Mouse (Mus musculus) lung, embryonic 14.5 days (tissue): Measurements from ENCODE around the gene Mrc1. TPM values are rescaled to one million over a fixed set of nuclear protein-coding genes. Genes with fewer than 3 reads are reported as not detected.
"Not testable (repeated sequence)": the region's sequence is repeated elsewhere in the genome, so short reads cannot be mapped to it uniquely, and the experiment has no call there.

ENCODE experiments used
- ATAC-seq: fragments of 200-750 bp; cut with Nextera tagmentation; 2 replicates; pipeline ENCODE4 v1.8.0; 2017; ENCODE audit warnings: mild to moderate bottlenecking, moderate TSS enrichment, moderate library complexity; ENCODE audit not compliant: insufficient read depth
- DNase-seq: peaks from one replicate; pipeline ENCODE4 v3.0.0-alpha.2; 2015
- H3K27ac ChIP-seq: fragments of 300-500 bp; sonication (generic); 2 replicates; pipeline ENCODE4 v1.5.1; 2014; ENCODE audit warnings: low read depth, mild to moderate bottlenecking, moderate library complexity
- H3K27me3 ChIP-seq: fragments of 300-500 bp; sonication (generic); 2 replicates; pipeline ENCODE4 v1.6.1; 2014; ENCODE audit warnings: low read length, control low read depth; ENCODE audit not compliant: insufficient read depth
- H3K36me3 ChIP-seq: fragments of 300-500 bp; sonication (generic); 2 replicates; pipeline ENCODE4 v1.6.1; 2014; ENCODE audit warnings: control low read depth; ENCODE audit not compliant: insufficient read depth
- H3K4me1 ChIP-seq: fragments of 300-500 bp; sonication (generic); 2 replicates; pipeline ENCODE4 v1.6.1; 2014; ENCODE audit warnings: antibody characterized with exemption, control low read depth; ENCODE audit not compliant: insufficient read depth
- H3K4me2 ChIP-seq: fragments of 300-500 bp; sonication (generic); 2 replicates; pipeline ENCODE4 v1.6.1; 2014; ENCODE audit warnings: mild to moderate bottlenecking
- H3K4me3 ChIP-seq: fragments of 300-500 bp; sonication (generic); 2 replicates; pipeline ENCODE4 v1.5.1; 2014; ENCODE audit warnings: low read depth, low read length
- H3K9ac ChIP-seq: fragments of 300-500 bp; sonication (generic); 2 replicates; pipeline ENCODE4 v1.6.1; 2014
- H3K9me3 ChIP-seq: fragments of 300-500 bp; sonication (generic); 2 replicates; pipeline ENCODE4 v1.6.1; 2016; ENCODE audit warnings: low read depth, low read length, control low read depth
- CTCF ChIP-seq: IDR thresholded peaks from 2 replicates; pipeline ENCODE4 v1.5.1; 2016; ENCODE audit warnings: antibody characterized with exemption, low read depth
- WGBS: fragments of 180-500 bp; shearing (Covaris S2); extraction: QIAGEN DNeasy Blood & Tissue Kit; methylation state at CpG from one replicate; pipeline ENCODE4 v1.1.7; 2014; 5-methylcytosine and 5-hydroxymethylcytosine counted together
- polyA plus RNA-seq: library from polyadenylated mRNA; unstranded; fragments of >200 nt; fragmentation: Nextera tagmentation; extraction: Ambion mirVana; gene quantifications from 2 replicates; pipeline ENCODE4 v1.2.1, GENCODE M21; 2014

Mrc1 gene
- 7.8 and 8.7 TPM in 2 replicates for polyA plus RNA-seq

GRCm38 (mm10) chr2:14229149-14229548 lies at the start of gene Mrc1:
Mrc1 (plus strand) TSS chr2:14229392.
- H3K9ac ChIP-seq: no peak within 1 kb of the TSS
- H3K27ac ChIP-seq: no peak within 1 kb of the TSS
- no peak within 1 kb of the TSS for H3K4me2 ChIP-seq
- TF ChIP-seq CTCF: no peak
- no peak for ATAC-seq
- H3K27me3 ChIP-seq: no peaks in the 10 kb centered on the region
- H3K36me3 ChIP-seq: no peaks in the 10 kb centered on the region
- no peak within 1 kb of the TSS for H3K4me3 ChIP-seq
- 40% methylated on average over 3 of the region's 3 CpGs for WGBS
- no peaks in the 10 kb centered on the region for H3K9me3 ChIP-seq
- no peaks in the 10 kb centered on the region for H3K4me1 ChIP-seq
- DNase-seq: no peak

DNA sequence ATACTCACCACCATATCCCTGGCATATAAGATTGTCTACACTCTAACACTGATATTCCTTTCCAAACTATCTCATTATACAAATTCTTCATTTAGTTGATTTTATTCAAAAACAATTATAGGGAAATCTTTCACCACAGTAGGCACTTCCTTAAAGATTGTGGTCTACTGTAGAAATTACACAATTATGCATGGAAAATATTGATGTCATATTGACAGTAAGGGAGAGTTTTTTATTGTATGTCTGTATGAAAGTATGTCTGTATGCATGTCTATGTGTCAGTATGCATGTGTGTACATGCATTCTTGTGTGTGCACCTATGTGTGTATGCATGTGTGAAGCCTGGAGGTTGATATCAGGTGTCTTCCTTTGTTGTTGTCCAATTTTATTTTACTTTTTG lies 44.8 kb upstream of the Mrc1 start:
- Histone ChIP-seq H3K4me2 (no peak overlapping the region), H3K4me3 (no peak overlapping the region), H3K27me3 (no peaks in the 10 kb centered on the region), H3K9me3 (no peaks in the 10 kb centered on the region), H3K27ac (no peak overlapping the region), H3K4me1 (no peaks in the 10 kb centered on the region), H3K9ac (no peak overlapping the region), H3K36me3 (no peaks in the 10 kb centered on the region)
- TF ChIP-seq CTCF: no peak
- ATAC-seq (no peak), DNase-seq (no peak)

- no peak for TF ChIP-seq CTCF
- Histone ChIP-seq H3K4me3 (no peak overlapping the region), H3K4me1 (no peaks in the 10 kb centered on the region), H3K36me3 (no peaks in the 10 kb centered on the region), H3K4me2 (no peak overlapping the region), H3K9me3 (no peaks in the 10 kb centered on the region), H3K27ac (no peak overlapping the region), H3K9ac (no peak overlapping the region), H3K27me3 (no peaks in the 10 kb centered on the region)
- DNase-seq (peak; percentile 11), ATAC-seq (no peak)
- WGBS: 54% methylated on average over 4 of the region's 4 CpGs
These were observed 38.5 kb upstream of the Mrc1 start for GRCm38 (mm10) chr2:14190684-14191083.

DNA sequence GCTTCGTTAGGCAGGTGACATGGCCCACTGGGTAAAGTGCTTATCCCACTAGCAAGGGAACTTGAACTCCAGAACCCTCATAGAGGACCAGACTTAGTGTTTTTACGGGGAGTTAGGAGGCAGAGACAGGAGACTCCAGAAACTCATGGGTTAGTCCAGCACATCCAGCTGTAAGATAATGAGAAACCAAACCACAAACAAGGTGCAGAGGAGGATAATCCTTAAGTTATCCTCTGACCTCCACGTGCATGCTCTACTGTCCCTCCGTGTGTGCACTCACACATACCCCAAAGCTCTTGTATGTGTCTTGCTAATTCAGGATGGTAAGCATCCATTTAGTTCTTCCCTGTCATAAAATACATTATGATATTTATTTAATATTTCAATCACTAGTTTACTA lies 37.6 kb upstream of the Mrc1 start:
- no peak overlapping the region for H3K4me2 ChIP-seq
- ATAC-seq: no peak

DNA sequence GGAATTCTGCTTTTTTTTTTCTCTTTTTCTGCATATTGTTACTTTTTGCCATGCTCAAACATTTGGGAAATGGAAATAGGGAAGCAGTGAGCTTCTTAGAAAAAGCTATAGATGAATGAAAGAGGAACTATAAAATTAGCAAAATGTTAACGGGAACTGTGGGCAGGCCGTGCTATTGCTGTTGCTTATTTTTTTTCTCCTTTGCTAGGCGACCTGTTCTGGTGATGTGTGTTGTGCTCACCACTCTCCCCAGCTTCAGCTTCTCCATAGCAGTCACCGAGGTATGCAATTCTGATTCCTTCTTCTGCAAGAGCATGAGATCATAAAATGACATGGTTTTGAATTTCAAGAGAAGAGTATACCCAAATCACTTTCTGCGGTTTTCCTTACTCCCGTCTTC lies 37.1 kb upstream of the Mrc1 start:
- no peaks in the 10 kb centered on the region for H3K27me3 ChIP-seq
- DNase-seq: no peak

More for the DNA sequence above, 37.6 kb upstream of the Mrc1 start:
- 81% methylated on average over 4 of the region's 4 CpGs for WGBS
- no peaks in the 10 kb centered on the region for H3K9me3 ChIP-seq
- H3K27me3 ChIP-seq: no peaks in the 10 kb centered on the region
- no peak overlapping the region for H3K4me3 ChIP-seq
- TF ChIP-seq CTCF: no peak
- H3K27ac ChIP-seq: no peak overlapping the region
- H3K9ac ChIP-seq: no peak overlapping the region
- H3K4me1 ChIP-seq: no peaks in the 10 kb centered on the region
- no peaks in the 10 kb centered on the region for H3K36me3 ChIP-seq
- no peak for DNase-seq

GRCm38 (mm10) chr2:14198325-14198903 lies 30.8 kb upstream of the Mrc1 start:
- not testable (repeated sequence) for H3K4me1 ChIP-seq, H3K27me3 ChIP-seq, H3K36me3 ChIP-seq, H3K27ac ChIP-seq, ATAC-seq, H3K4me2 ChIP-seq, H3K9ac ChIP-seq, H3K9me3 ChIP-seq, DNase-seq, H3K4me3 ChIP-seq
- no CpG with 5 or more reads among the region's 2 CpGs for whole genome bisulfite sequencing

More for the DNA sequence above, 37.1 kb upstream of the Mrc1 start:
- ATAC-seq: no peak
- H3K4me2 ChIP-seq: no peak overlapping the region
- no peaks in the 10 kb centered on the region for H3K4me1 ChIP-seq
- H3K36me3 ChIP-seq: no peaks in the 10 kb centered on the region
- H3K9me3 ChIP-seq: no peaks in the 10 kb centered on the region
- TF ChIP-seq CTCF: no peak
- WGBS: 79% methylated on average over 6 of the region's 6 CpGs
- no peak overlapping the region for H3K27ac ChIP-seq
- no peak overlapping the region for H3K4me3 ChIP-seq
- H3K9ac ChIP-seq: no peak overlapping the region

- ATAC-seq (no peak), DNase-seq (no peak)
- H3K9ac ChIP-seq: no peak overlapping the region
- no peaks in the 10 kb centered on the region for H3K4me1 ChIP-seq
- no peak overlapping the region for H3K27ac ChIP-seq
- H3K27me3 ChIP-seq: no peaks in the 10 kb centered on the region
- WGBS: 38% methylated on average over 2 of the region's 2 CpGs
- no peaks in the 10 kb centered on the region for H3K9me3 ChIP-seq
- H3K4me2 ChIP-seq: no peak overlapping the region
- no peaks in the 10 kb centered on the region for H3K36me3 ChIP-seq
- no peak overlapping the region for H3K4me3 ChIP-seq
- no peak for TF ChIP-seq CTCF
These were observed 29.6 kb upstream of the Mrc1 start for GRCm38 (mm10) chr2:14199621-14200020.

- ATAC-seq: not testable (repeated sequence)
- WGBS: no CpG with 5 or more reads among the region's 2 CpGs
These were observed 28.2 kb upstream of the Mrc1 start for GRCm38 (mm10) chr2:14200879-14201445.

More at GRCm38 (mm10) chr2:14200879-14201445, 28.2 kb upstream of the Mrc1 start:
- not testable (repeated sequence) for H3K4me1 ChIP-seq, H3K4me3 ChIP-seq, H3K27me3 ChIP-seq, H3K36me3 ChIP-seq, H3K9ac ChIP-seq, H3K27ac ChIP-seq, DNase-seq, H3K9me3 ChIP-seq, H3K4me2 ChIP-seq
